Mouse (Mus musculus) thymus, postnatal 14 days (tissue): ENCODE measurements around the gene Rarres1.

Source experiments
- DNase-seq: peaks from one replicate; pipeline ENCODE4 v3.0.0; 2021

The Rarres1 gene

DNA sequence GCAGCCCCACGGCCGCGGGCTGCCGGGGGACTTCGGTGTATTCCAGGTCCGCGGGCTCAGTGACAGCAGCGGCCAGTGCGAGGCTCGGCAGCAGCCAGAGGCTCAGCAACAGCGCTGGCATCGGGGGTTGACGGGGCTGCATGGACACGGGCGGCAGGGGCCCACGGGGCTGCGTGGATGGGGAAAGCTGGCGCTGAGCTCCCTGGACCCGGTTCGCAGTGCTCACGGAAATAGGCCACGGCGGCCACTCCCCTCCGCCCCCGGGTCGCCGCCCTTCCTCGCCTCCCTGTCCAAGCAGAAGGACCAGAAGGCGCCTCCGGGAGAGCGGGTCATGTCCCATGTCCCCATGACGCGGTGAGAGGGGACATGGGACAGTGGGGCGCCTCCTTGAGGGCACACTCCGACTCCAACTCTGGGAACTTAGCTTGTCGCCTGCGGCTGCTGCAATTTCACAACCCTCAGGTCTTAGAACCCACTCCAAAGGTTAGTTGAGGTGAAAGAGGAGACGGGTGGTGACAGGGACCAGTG is at the start of gene Rarres1:
Gene Rarres1, minus strand, starts transcription at position 250 of the 528 bp plus-strand sequence.
- peak; percentile 5 for DNase-seq

DNA sequence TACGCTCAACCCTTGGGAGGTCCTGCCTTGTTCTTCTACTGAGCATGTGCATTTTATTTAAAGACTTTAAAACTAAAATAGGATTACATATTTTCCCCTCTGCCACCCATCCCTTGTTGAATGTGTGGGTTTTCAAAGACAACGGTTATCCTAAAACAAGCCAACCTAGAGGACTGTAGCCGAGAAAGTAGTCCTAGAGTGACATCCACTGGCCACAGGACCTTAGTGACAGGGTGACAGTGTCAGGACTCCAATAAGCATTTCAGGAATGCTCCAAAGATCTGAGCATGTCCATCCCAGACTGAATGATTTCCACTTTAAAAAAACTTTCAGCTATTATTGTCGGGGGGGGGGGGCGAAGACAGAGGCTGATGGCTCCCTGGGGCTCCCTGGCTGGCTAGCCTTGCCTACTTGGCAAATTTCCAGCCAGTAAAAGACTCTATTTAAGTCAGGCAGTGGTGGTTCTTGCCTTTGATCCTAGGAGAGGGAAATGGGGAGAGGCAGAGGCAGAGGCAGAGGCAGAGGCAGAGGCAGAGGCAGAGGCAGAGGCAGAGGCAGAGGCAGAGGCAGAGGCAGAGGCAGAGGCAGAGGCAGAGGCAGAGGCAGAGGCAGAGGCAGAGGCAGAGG is 49.5 kb upstream of the Rarres1 start:
- DNase-seq, result no peak

DNA sequence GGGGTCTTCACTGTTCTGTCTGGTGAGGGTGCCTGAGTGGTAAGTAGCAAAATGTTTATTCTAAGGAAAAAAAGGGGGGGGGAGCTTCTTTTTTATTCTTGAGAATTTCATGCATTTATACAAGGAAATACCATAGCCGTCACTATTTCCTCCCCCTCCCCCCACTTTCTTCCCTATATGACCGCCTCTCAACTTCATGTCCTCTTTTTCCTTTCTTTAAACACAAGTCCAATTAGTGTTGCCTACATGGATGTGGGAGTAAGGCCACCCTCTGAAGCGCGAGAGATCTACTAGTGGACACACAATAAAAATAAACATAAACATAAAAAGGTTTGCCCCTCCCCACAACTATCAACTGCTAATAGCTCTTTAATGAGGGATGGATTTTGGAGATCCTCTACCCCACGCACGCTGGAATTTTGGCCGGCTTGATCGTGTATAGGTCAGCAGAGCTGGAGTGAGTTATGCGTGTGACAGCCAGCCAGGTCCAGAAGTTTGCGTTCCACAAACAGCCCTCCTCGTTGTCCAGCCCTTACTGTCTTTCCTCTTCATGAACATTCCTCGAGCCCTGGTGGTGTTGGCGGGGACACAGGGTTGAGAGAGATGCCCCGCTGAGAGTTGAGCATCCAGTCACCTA is 42.5 kb upstream of the Rarres1 start:
- no peak for DNase-seq

DNA sequence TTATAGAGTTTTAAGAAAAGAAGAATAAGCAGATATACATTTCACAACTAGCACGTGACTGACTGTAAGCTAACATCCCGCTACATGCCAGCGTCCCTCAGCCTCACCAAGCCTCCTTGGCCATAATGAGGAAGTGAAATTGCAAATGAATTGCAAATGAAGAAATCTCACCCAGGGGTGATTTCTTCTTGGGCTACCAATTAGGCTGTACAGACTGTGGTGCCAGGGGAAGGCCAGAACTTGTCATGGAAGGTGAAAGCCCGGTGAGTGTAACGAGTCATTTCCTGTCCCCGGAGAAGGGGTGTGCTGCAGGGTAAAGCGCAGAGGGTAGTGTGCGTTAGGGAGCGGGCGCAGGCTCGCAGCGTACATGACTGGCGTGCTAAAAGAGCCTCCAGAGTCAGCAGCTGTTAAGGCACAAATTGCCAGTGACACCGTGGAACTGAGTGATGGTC is 41.9 kb upstream of the Rarres1 start:
- DNase-seq, result no peak

DNA sequence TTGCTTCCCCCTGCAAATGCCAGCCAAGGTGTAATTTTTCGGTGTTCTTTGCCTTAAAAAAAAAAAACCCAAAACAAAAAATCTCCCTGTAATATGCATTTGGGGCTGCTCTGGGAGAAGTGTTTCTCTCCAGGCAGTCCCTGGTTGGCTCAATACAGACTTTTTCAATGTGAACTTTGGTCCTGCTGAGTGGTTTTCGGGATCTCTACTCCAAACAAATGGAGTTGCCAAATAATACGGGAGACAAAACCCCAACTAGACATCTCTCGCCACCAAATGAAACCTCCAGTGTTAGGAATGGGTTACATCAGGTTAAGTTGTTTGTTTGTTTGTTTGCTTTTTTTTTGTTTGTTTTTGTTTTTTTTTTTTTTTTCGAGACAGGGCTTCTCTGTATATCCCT is 39.9 kb upstream of the Rarres1 start:
- DNase-seq, result no peak

DNA sequence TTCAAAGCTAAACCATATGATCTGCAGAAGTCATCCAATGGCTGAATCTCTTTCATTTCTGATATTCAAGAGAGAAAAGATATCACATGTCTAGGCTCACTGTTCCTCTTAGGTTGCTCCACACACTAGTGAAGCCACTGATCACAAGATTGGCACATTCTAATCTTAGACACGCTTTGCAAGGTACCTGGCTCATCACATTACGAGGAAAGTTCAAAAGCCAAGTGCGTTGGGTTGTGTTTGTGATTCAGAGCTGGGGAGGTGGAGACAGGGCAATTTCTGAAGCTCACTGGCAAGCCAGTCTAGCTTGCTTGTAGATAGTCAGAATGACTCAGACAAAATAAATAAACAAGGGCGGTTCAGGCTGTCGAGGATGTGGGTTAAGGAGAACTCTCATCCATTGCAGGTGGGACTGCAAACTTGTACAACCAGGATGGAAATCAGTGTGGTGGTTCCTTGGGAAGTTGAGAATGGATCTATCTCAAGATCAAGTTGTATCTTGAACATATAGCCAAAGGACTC is 38.7 kb upstream of the Rarres1 start:
- no peak for DNase-seq

DNA sequence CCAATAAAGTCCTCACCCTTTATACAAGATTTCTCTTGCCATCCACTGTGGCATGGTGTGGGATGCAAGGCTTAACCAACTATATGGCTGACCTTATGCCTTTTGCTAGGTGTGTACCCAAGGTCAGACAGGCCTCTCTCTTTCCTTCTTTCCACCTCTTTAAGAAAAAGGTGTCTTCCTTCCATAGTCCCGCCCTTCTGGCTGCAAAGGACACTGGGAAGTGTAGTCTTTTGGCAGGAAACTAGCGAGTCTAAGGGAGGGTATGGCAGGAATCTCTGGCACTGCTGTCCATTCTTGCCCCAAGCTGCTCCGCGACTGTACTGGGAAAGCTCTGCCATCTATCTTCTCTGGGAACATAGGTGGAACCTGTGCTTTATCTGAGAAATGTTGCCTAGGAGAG is 38.0 kb upstream of the Rarres1 start:
- DNase-seq, result no peak

DNA sequence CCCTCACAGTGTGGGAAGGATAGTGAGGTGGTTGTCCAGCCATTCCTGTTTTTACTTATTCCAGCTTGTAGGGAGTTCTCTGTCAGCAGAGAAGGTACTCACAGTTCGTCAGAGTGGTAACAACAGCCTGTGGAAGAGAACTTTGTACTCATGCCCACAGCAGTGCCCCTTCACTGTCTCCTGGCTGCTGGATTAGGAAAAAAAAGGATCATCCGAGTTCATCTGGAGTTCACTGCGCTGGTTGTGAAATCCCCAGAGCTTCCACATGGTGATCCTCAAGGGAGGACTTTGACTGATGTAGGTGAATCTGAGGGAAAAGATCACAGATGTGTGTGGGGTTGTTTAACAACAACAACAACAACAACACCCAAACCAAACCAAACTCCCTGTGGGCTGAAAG is 35.9 kb upstream of the Rarres1 start:
- DNase-seq, result no peak

DNA sequence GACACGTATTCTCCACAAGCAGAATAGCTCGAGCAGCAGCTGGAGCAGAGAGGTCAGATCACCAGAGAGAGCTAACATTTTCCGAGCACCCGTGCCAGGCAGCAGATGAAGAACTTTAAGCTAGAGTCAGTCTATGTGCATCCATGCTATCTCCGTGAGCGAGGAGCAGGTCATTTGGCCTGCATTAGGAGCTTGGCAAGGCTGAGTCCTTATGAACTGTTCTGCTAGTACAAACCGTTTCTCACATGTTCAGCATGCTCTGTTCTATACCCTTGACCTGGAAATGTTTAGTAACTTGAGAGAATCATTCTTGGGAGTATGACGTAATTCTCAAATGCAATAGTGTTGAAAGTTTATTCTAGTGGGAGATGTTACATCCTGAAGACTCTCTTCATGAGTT is 28.3 kb upstream of the Rarres1 start:
- no peak for DNase-seq

DNA sequence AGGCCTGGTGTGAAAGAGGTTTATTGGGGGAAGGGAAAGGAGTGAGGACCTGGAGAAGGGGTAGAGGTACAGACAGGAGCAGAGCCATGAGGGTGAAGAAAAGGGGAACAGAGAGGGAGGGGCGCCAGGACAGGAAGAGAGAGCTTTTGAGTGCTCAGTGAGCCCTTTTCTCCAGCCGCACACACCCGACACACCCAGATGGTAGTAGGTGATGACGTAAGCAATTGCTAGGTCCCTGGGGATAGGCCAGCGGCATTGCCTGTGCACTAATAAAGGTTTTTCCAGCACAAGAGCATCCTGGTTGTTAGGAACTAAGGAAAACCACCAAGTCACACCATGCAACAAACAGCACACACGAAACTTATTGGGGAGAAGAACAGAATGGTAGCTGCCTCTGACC is 9.4 kb upstream of the Rarres1 start:
- DNase-seq, result no peak

DNA sequence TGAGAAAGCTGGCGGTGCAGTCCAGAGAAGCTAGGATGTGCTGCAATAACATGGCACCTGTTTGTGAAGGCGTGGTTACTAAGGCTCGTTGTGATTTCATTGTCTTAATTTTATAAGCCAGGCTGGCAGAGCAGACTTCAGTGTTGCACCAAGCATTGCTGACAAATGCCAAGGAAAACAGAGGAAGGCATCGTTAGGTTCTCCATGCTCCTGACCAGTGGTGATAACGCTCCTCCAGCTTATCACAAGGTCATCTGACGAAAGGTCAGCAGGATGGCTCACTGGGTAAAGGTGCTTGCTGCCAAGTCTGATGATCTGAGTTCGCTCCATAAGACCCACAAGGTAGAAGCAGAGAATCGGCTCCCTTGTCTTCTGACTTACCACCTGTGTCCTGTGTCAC is 7.4 kb upstream of the Rarres1 start:
- no peak for DNase-seq

DNA sequence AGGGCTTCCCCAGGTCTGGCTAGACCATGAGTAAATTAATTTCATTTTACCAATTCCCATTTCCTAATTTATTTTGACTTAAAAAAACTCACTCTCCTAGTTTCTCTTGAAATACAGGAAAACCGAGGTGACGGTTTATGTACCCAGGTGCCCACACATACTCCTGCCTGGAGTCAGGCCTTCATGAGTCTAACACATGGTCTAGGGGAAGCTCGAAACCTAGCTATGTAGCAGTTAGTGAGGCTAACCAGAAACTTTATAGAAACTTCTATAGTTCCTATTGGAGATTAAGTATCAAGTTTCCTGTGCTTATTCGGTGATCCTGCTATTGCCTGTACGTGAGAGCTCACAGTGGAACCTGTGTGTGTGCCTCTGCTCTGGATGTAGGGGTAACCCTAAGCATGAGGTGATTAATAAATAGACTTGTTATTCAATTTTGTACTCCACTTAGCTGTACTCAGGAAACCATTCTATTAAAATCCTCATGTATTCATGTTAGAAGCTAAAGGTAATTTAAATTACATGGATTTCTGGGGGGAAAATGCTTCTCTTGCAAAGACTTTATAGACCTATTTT is 5.3 kb upstream of the Rarres1 start:
- no peak for DNase-seq

DNA sequence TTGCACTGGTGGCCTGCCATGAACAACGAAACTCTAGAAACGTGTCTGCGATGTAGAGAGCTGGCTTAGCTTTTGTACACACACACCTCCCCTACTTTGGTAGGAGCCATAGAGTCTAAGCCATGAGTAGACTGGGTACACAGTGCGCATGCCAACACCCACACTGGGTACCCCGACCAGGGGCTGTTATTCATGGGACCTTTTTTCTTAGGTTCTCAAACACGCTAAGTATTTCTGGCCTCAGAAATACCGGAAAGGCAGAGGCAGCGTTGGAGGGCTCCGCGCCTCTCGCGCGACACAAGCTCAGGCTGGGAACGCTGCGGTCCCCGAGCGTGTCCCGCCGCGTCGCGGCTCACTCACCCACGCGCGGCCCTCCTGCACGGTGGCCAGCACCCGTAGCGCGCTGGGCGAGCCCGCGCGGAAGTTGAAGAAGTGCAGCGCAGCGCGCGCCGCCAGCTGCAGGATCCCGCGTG is 486 bp downstream of the Rarres1 start:
- peak; percentile 6 for DNase-seq

DNA sequence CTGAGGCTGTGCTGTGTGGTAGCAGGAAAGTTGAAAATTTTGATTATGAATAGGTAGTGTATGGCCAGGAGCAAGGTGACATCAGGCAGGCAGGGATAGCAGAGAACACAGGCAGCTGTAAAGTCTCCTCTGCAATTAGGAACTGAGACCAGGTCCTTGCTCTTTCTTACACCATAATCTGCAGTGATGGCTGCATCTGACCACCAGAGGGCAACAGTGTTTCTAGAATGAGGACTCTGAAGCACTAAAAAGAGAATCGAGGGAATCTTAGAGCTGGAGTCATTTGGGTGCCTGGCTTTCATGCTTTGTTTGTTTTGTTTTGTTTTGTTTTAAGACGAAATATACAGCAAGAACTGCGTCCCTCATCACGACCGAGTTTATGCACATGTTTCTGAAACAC is 2.5 kb downstream of the Rarres1 start:
- DNase-seq, result peak; percentile 58

DNA sequence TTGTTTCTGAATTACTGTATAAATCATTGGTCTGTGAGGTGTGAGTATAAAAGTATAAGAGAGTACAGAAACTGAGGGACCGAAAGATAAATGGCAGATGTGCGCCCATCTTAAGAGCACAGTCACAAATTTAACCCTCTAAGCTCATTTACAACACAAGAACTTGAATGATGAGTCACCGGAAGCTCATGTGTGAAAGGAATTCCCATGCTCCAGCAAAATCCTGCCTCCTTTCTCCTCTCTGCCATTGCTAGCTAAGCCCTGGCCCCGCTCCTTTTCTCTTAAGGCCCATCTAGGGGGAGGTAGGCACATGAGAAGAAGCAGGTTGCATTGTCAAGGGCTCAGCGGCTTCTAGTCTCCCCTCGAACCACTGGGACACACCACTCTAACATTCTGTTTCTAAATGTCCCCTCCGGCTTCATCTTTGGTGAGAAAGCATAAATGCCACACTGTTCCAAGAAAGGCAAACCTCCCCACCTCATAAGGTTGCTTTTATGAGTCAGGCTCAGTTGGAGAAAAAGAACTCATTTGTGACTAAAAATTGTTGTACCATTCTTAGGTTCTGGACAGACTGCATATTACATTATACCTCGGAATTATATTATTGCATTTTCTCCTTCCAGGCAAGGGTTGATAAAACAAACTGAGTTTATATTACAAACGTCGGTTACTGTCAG is 7.0 kb downstream of the Rarres1 start:
- no peak for DNase-seq

DNA sequence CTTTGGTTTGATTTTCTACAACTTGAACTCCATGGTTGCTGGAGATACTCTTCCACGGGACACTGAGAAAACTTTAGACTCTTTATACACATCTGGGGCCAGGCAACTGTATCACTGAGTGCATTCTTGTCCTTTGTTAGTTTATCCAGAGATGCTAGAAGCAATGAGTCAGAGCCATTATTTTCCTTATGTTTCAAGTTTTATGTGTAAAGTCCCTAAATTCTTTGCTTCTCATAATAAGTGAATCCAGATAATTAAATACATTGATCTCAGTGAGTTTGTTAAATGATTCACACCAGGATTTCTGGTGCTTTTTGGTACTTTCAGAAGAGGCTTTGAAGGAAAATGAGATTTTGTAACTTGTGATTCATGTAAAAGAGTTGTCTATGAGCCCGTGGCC is 10.0 kb downstream of the Rarres1 start:
- DNase-seq, result no peak

DNA sequence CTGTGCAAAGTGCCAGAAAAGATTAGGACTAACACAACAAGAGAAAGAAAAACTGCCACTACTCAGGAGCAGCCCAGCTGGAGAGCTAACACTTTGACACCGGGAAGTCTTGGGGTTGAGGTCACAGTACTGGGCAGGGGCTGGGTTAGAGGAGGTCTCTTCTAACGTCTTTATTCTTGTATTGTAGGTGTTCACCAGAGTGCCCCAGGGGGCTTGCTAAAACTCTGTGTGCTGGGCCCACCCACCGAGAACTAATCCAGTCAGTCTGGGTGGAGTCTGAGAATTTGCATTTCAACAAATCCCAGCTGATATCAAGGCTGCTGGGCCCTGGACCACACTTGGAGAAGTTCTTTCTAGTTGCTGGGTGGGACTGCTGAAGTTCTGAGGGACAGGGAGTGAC is 11.4 kb downstream of the Rarres1 start:
- no peak for DNase-seq

DNA sequence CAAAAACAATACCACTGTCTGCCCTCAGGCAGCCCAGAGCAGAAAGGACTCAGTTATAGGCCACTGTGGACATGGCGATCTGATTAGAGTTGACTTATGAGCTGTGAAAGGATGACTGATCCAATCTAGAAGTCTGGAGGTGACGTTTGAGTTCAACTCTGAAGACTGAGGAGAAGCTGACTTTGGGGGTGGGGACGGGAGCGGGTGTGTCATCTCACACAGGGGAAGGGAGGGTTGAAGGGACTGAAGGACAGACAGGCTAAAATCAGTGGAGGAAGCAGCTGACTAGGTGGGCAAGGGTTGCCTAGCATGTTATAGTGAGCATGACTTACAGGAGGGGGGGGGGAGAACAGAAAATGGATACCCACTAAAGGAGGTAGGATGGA is 15.9 kb downstream of the Rarres1 start:
- no peak for DNase-seq

DNA sequence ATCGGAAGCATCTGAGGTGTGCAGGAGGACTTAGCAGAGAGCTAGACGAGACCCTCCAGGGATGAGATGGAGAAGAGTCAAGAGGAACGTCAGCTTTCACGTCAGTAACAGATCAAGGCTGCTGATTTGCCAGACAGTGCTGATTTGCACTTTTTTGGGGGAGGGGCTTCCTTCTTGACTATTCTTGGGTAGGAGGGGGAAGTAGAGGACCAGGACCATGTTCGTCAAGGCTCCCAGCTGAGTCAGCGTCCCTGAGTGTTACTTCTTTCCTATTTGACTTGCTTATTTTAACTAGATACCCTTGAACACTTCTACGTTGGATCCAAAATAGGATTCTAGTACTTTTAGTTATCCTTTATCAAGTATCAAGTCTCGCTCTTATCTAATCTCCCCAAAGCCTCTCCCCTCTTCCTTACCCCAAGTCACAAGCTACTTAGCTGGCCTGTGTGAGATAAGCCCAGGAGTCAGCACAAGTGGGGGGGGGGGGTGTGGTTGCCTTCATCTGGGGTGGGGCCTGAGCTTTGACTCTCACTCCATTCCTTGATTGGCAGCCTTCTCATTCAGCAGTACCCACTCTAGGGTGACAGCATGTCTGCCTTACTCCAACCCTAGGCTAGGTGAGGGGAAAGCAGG is 16.4 kb downstream of the Rarres1 start:
- no peak for DNase-seq

DNA sequence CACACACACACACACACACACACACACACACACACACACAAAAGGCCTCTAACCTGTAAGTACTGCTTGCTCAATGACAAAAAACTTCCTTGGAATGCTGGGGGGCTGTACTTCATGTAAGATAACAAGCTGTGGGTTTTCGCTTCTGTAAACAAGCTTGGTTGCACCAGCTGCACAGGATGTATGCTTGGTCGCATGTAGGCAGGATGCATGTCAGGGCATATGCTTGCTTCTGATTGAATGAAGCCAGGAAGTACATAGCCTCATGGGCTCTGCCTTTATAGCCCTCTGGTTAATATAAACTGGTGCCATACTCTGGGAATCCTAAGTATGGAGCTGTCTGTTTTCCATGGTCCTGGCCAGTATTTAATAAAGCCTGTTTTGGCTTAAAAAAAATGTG is 17.3 kb downstream of the Rarres1 start:
- no peak for DNase-seq

DNA sequence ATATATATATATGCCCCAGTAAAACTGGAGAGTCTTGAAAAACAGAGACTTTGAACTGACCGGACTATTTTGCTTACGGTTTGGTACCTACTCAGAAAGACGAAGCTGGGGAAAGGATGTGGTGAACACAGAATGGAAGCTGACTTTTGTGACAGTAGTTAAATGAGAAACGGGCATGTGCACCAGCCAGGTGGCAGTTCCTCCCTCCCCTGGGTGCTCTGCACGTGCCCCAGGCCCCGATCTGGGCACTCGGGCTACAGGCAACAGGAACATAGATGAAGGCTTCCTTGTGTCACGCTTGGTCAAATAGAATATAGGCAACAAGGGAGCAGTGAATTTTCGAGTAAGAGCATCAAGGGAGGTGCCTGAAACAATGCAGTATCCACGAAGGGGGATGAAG is 19.0 kb downstream of the Rarres1 start:
- no peak for DNase-seq

DNA sequence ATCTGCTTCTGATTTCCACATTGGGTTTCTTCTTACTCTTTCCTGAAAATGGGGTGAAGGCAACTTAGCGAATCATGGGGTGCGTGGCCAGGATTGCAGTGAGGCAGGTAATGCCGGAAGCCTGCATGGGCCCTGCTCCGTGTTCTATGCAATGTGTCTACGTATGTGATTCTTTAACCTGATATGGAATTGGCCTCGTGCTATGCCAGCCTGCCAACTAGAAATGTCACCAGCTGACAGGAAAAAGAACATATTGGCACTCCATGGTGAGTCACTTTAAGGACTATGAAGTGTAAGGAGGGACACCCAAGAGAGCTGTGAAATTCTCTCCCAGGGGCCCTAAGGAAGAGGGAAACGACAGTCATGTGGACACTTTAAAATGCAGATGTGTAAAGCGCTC is 22.2 kb downstream of the Rarres1 start:
- DNase-seq, result no peak
